Mouse (Mus musculus) bone marrow, adult 2 months (tissue): ENCODE data around the gene Rassf6. TPM values are rescaled to one million over a fixed set of nuclear protein-coding genes. Genes with fewer than 3 reads are reported as not detected.
A peak's percentile ranks its signal among the peaks of the same experiment; 100 is the strongest.

ENCODE experiments used
- H3K27ac ChIP-seq: fragments of 200-500 bp; 2 replicates; pipeline ENCODE4 v1.5.1; 2012; ENCODE audit warnings: low read depth, mild to moderate bottlenecking, control low read depth, inconsistent platforms, low read length; ENCODE audit not compliant: control insufficient read depth, poor library complexity, insufficient read depth
- H3K4me1 ChIP-seq: fragments of 200-500 bp; 2 replicates; pipeline ENCODE4 v1.6.1; 2011; ENCODE audit warnings: low read length; ENCODE audit not compliant: control insufficient read depth, insufficient read depth
- H3K4me3 ChIP-seq: fragments of 200-500 bp; replicated peaks from 2 replicates; pipeline ENCODE3; 2011; ENCODE audit warnings: mild to moderate bottlenecking, low read depth, low read length, control low read depth; ENCODE audit not compliant: control insufficient read depth
- CTCF ChIP-seq: fragments of 200-500 bp; IDR thresholded peaks from 2 replicates; pipeline ENCODE4 v1.5.1; 2011; ENCODE audit warnings: low read length, control low read depth; ENCODE audit not compliant: control insufficient read depth, insufficient read depth
- POLR2A ChIP-seq: fragments of 200-500 bp; IDR thresholded peaks from 2 replicates; pipeline ENCODE4 v1.6.1; 2011; ENCODE audit warnings: low read depth, mild to moderate bottlenecking, control low read depth, low read length, borderline replicate concordance; ENCODE audit not compliant: control insufficient read depth
- WGBS: fragments of 180-500 bp; shearing (Covaris S2); methylation state at CpG from one replicate; pipeline ENCODE4 v1.1.7; 2018; 5-methylcytosine and 5-hydroxymethylcytosine counted together
- polyA plus RNA-seq: library from polyadenylated mRNA; stranded (reverse); fragments of >200 nt; gene quantifications from 2 replicates; pipeline ENCODE4 v1.2.4, GENCODE M21; 2011; ENCODE audit warnings: low replicate concordance; ENCODE audit not compliant: missing spikeins, insufficient read depth, insufficient read length

Rassf6 gene
- not detected in 2 replicates for polyA plus RNA-seq

- Histone ChIP-seq H3K27ac (no peak within 1 kb of the TSS), H3K4me3 (peak within 1 kb of the TSS; percentile 55), H3K4me1 (no peaks in the 10 kb centered on the region)
- no peak for TF ChIP-seq CTCF
- TF ChIP-seq POLR2A: no peak
- WGBS: 8% methylated on average over 26 of the region's 26 CpGs
Measured at GRCm38 (mm10) chr5:90640286-90641217, at the start of gene Rassf6. TSS of gene Rassf6 (minus strand) at chr5:90640657.

GRCm38 (mm10) chr5:90689426-90690128 lies 49.1 kb upstream of the Rassf6 start:
- peak overlapping the region; percentile 59; the same call in 1 of the 2 replicates for H3K27ac ChIP-seq
- H3K4me3 ChIP-seq: no peak overlapping the region
- H3K4me1 ChIP-seq: peaks cover 2% of the 10 kb centered on the region; the same call in 1 of the 2 replicates
- WGBS: 16% methylated on average over 8 of the region's 8 CpGs
- TF ChIP-seq POLR2A (no peak), CTCF (no peak)

GRCm38 (mm10) chr5:90687913-90688312 lies 47.5 kb upstream of the Rassf6 start:
- H3K4me1 ChIP-seq: peaks cover 2% of the 10 kb centered on the region; the same call in 1 of the 2 replicates
- H3K4me3 ChIP-seq: no peak overlapping the region
- whole genome bisulfite sequencing: 89% methylated on average over 10 of the region's 10 CpGs
- H3K27ac ChIP-seq: no peak overlapping the region
- TF ChIP-seq POLR2A: no peak
- no peak for TF ChIP-seq CTCF

GRCm38 (mm10) chr5:90684994-90685393 lies 44.5 kb upstream of the Rassf6 start:
- WGBS: 58% methylated on average over 4 of the region's 4 CpGs
- TF ChIP-seq CTCF: no peak
- TF ChIP-seq POLR2A: no peak
- no peaks in the 10 kb centered on the region; the same call in 1 of the 2 replicates for H3K4me1 ChIP-seq
- no peak overlapping the region for H3K4me3 ChIP-seq
- H3K27ac ChIP-seq: no peak overlapping the region

- Histone ChIP-seq H3K4me3 (no peak overlapping the region), H3K27ac (no peak overlapping the region), H3K4me1 (no peaks in the 10 kb centered on the region; the same call in 1 of the 2 replicates)
- TF ChIP-seq POLR2A (no peak), CTCF (no peak)
- 48% methylated on average over 4 of the region's 4 CpGs for WGBS
Measured at GRCm38 (mm10) chr5:90681842-90682241, 41.4 kb upstream of the Rassf6 start.

- TF ChIP-seq POLR2A (no peak), CTCF (no peak)
- 64% methylated on average over 2 of the region's 2 CpGs for WGBS
- H3K4me3 ChIP-seq: no peak overlapping the region
Measured at GRCm38 (mm10) chr5:90677560-90677959, 37.1 kb upstream of the Rassf6 start.

GRCm38 (mm10) chr5:90661852-90662251 lies 21.4 kb upstream of the Rassf6 start:
- 32% methylated on average over 8 of the region's 8 CpGs for WGBS
- Histone ChIP-seq H3K4me1 (no peaks in the 10 kb centered on the region), H3K4me3 (no peak overlapping the region), H3K27ac (no peak overlapping the region)
- TF ChIP-seq POLR2A (no peak), CTCF (no peak)

More at GRCm38 (mm10) chr5:90677560-90677959, 37.1 kb upstream of the Rassf6 start:
- Histone ChIP-seq H3K27ac (no peak overlapping the region), H3K4me1 (no peaks in the 10 kb centered on the region; the same call in 1 of the 2 replicates)

- H3K4me1 ChIP-seq: no peaks in the 10 kb centered on the region
- TF ChIP-seq POLR2A: no peak
- TF ChIP-seq CTCF: no peak
- H3K27ac ChIP-seq: no peak overlapping the region
- WGBS: 3% methylated on average over 9 of the region's 9 CpGs
- no peak overlapping the region for H3K4me3 ChIP-seq
Measured at GRCm38 (mm10) chr5:90661436-90661835, 21.0 kb upstream of the Rassf6 start.
